Mouse (Mus musculus) midbrain, embryonic 16.5 days (tissue): ENCODE results near the gene Cyp2t4. TPM values are rescaled to one million over a fixed set of nuclear protein-coding genes. Genes with fewer than 3 reads are reported as not detected.

ENCODE experiments used
- ATAC-seq: fragments of 200-750 bp; cut with Nextera tagmentation; 2 replicates; pipeline ENCODE4 v1.8.0; 2017; ENCODE audit warnings: moderate TSS enrichment
- H3K27ac ChIP-seq: fragments of 300-500 bp; sonication (generic); 2 replicates; pipeline ENCODE4 v1.5.1; 2014; ENCODE audit warnings: mild to moderate bottlenecking, low read length, mixed read lengths
- H3K27me3 ChIP-seq: fragments of 300-500 bp; sonication (generic); 2 replicates; pipeline ENCODE4 v1.6.1; 2014; ENCODE audit warnings: low read depth, low read length, mixed read lengths; ENCODE audit not compliant: control insufficient read depth, insufficient read depth
- H3K36me3 ChIP-seq: fragments of 300-500 bp; sonication (generic); 2 replicates; pipeline ENCODE4 v1.6.1; 2014; ENCODE audit warnings: mild to moderate bottlenecking, low read length, moderate library complexity, mixed read lengths; ENCODE audit not compliant: control insufficient read depth, insufficient read depth
- H3K4me1 ChIP-seq: fragments of 300-500 bp; sonication (generic); 2 replicates; pipeline ENCODE4 v1.6.1; 2014; ENCODE audit warnings: mild to moderate bottlenecking, low read length, mixed read lengths; ENCODE audit not compliant: control insufficient read depth, insufficient read depth
- H3K4me2 ChIP-seq: fragments of 300-500 bp; sonication (generic); 2 replicates; pipeline ENCODE4 v1.6.1; 2014; ENCODE audit warnings: mild to moderate bottlenecking, low read length, mixed read lengths
- H3K4me3 ChIP-seq: fragments of 300-500 bp; sonication (generic); 2 replicates; pipeline ENCODE4 v1.5.1; 2014; ENCODE audit warnings: low read depth, mild to moderate bottlenecking, low read length, moderate library complexity, mixed read lengths
- H3K9ac ChIP-seq: fragments of 300-500 bp; sonication (generic); 2 replicates; pipeline ENCODE4 v1.6.1; 2014; ENCODE audit warnings: low read depth, low read length, mixed read lengths
- H3K9me3 ChIP-seq: fragments of 300-500 bp; sonication (generic); replicated peaks from 2 replicates; pipeline ENCODE4 v1.6.1; 2014; ENCODE audit warnings: mild to moderate bottlenecking, low read length, mixed read lengths; ENCODE audit not compliant: control insufficient read depth, poor library complexity, severe bottlenecking
- WGBS: fragments of 180-500 bp; shearing (Covaris S2); extraction: QIAGEN DNeasy Blood & Tissue Kit; methylation state at CpG from one replicate; pipeline ENCODE4 v1.1.7; 2014; 5-methylcytosine and 5-hydroxymethylcytosine counted together
- polyA plus RNA-seq: library from polyadenylated mRNA; unstranded; fragments of >200 nt; fragmentation: Nextera tagmentation; extraction: Ambion mirVana; gene quantifications from 2 replicates; pipeline ENCODE4 v1.2.1, GENCODE M21; 2015

Gene Cyp2t4
- polyA plus RNA-seq = 0.21 and 0.25 TPM in 2 replicates

DNA sequence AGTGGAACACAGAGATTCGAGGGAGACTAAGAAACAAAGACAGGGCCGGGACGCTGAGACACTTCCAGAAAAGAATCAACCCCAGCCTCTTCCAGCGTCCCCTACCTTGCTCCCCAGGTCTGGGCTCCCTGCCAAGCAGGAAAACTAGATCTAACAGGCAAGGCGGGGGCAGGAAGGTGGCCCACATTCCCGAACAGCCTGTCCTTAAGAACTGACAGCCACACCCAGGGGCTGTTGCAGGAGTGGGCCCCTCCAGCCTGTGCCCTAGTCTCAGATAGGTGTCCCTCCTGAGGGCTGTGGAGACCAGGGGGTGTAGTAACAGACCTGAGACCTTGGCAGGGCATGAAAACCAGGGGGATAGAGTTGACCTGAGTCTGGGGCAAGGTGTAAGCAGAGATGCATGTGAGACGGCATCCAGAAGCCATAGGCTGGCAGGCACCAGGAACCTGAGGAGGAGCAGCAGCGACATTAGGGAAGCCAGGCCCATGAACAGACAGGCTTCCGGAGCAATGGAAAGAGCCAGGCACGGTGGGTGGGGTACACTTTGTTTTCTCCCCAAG is at the start of gene Cyp2t4:
Gene Cyp2t4 (plus strand): TSS at position 510 of the 560 bp plus-strand sequence.
- 82% methylated on average over 10 of the region's 10 CpGs for WGBS

GRCm38 (mm10) chr7:27104882-27105281 is 48.6 kb upstream of the Cyp2t4 start:
- Histone ChIP-seq H3K36me3 (no peaks in the 10 kb centered on the region), H3K4me2 (no peak overlapping the region), H3K9ac (no peak overlapping the region), H3K9me3 (peaks cover 8% of the 10 kb centered on the region; the same call in 1 of the 2 replicates), H3K4me3 (no peak overlapping the region), H3K27me3 (no peaks in the 10 kb centered on the region), H3K4me1 (no peaks in the 10 kb centered on the region), H3K27ac (no peak overlapping the region)
- no peak for ATAC-seq
- WGBS = 78% methylated on average over 5 of the region's 5 CpGs

More for the DNA sequence above, at the start of gene Cyp2t4:
- no peaks in the 10 kb centered on the region for H3K4me1 ChIP-seq
- no peaks in the 10 kb centered on the region for H3K27me3 ChIP-seq
- ATAC-seq = no peak
- H3K27ac ChIP-seq = no peak within 1 kb of the TSS
- no peak within 1 kb of the TSS for H3K4me3 ChIP-seq
- no peaks in the 10 kb centered on the region for H3K9me3 ChIP-seq
- H3K9ac ChIP-seq = no peak within 1 kb of the TSS
- H3K4me2 ChIP-seq = no peak within 1 kb of the TSS
- H3K36me3 ChIP-seq = peaks cover 11% of the 10 kb centered on the region

- H3K9me3 ChIP-seq = 0 out of 2 replicates have a peak, but pooled peaks cover 2% of the 10 kb centered on the region
These were observed 43.2 kb upstream of the Cyp2t4 start for GRCm38 (mm10) chr7:27110327-27110726.

DNA sequence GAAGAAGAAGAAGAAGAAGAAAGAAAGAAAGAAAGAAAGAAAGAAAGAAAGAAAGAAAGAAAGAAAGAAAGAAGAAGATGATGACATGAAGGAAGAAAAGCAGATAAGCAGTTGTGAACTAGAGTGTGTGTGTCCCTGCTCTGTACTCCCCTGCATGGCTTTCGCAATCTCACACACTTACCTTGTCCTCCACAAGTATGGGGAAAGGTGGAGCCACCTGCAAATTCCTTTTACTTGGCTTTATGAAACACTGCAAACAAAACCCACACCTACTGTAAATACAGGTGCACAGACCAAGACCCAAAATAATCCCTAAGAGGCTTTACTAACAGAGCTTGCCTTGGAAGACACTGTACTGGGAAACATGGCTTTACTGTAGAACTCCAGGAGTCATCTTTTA is 42.5 kb upstream of the Cyp2t4 start:
- no peak overlapping the region for H3K4me2 ChIP-seq
- H3K9ac ChIP-seq = no peak overlapping the region
- 0 out of 2 replicates have a peak, but pooled peaks cover 2% of the 10 kb centered on the region for H3K9me3 ChIP-seq
- no peak for ATAC-seq
- H3K36me3 ChIP-seq = no peaks in the 10 kb centered on the region
- no peaks in the 10 kb centered on the region for H3K27me3 ChIP-seq
- H3K4me1 ChIP-seq = no peaks in the 10 kb centered on the region
- 82% methylated on average over 1 of the region's 1 CpGs for WGBS
- no peak overlapping the region for H3K27ac ChIP-seq
- no peak overlapping the region for H3K4me3 ChIP-seq

More at GRCm38 (mm10) chr7:27110327-27110726, 43.2 kb upstream of the Cyp2t4 start:
- H3K36me3 ChIP-seq = no peaks in the 10 kb centered on the region
- H3K4me3 ChIP-seq = no peak overlapping the region
- H3K9ac ChIP-seq = no peak overlapping the region
- H3K27ac ChIP-seq = no peak overlapping the region
- no peak for ATAC-seq
- H3K27me3 ChIP-seq = no peaks in the 10 kb centered on the region
- no peak overlapping the region for H3K4me2 ChIP-seq
- no peaks in the 10 kb centered on the region for H3K4me1 ChIP-seq

DNA sequence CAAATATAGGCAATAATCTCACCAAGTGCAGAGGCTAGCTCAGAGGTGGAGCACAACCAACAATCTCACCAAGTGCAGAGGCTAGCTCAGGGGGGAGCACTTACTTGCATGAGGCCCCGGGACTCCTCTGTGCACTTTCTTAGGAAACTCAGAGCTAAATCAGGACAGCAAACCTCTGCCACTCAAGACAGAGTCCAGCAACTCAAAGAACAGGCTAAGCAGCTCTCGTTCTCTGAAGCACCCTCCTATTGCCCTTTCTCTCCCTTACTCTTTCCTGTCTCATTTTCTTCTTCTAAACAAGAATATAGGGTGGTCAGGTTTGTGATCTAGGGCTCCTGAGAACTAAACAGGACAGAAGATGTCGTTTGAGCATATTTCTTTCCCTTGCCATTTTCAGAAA is 41.5 kb upstream of the Cyp2t4 start:
- no peak overlapping the region for H3K27ac ChIP-seq
- H3K4me3 ChIP-seq = no peak overlapping the region
- H3K4me2 ChIP-seq = no peak overlapping the region
- H3K27me3 ChIP-seq = no peaks in the 10 kb centered on the region
- no peaks in the 10 kb centered on the region for H3K4me1 ChIP-seq
- 78% methylated on average over 3 of the region's 3 CpGs for WGBS
- ATAC-seq = no peak
- 0 out of 2 replicates have a peak, but pooled peaks cover 2% of the 10 kb centered on the region for H3K9me3 ChIP-seq
- no peaks in the 10 kb centered on the region for H3K36me3 ChIP-seq
- H3K9ac ChIP-seq = no peak overlapping the region

DNA sequence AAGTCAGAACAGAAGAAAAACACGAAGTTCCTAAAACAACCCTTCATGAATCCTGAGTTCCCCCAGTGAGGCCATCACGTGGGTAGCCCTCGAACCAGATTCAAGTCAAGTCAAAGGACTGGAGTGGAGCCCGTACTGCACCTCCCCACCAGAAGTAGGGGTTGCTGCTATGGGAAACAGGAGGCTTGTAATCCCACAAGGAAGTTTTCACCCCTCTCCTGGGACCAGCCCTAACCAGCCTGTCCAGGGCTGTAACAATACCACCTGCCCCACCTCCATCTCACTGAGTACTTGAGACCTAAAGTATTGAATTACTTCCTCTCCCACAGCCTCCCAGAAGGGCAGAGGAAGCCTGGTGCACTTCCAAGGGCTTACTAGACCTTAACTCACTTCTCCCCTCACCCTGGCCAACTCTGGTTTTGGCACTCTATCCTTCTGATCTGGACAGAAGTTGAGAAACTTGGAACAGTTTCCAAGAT is 35.4 kb upstream of the Cyp2t4 start:
- Histone ChIP-seq H3K27ac (no peak overlapping the region), H3K9me3 (no peaks in the 10 kb centered on the region), H3K9ac (no peak overlapping the region), H3K4me2 (no peak overlapping the region), H3K4me3 (no peak overlapping the region), H3K36me3 (no peaks in the 10 kb centered on the region), H3K27me3 (no peaks in the 10 kb centered on the region), H3K4me1 (no peaks in the 10 kb centered on the region)
- no peak for ATAC-seq
- 72% methylated on average over 4 of the region's 4 CpGs for WGBS

DNA sequence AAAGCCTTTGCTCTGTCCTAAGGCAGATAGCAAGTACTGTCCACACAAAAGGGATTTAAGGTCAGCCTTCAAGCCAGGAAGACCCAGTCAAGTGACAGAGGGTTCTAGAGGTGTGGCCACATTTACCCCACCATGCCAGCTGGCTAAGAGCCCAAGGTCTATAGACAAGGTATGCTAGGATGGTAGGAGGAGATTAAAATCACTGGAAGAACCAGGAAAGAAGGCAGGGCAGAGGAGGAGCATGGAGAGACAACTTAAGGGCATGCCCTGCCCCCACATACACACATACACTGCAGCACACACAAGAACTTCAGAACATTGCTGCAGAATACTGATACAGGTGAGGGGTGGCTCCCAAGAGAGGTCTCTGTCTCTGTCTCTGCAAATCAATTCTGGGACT is 33.8 kb upstream of the Cyp2t4 start, which contains the start of gene Cyp2f2:
Gene Cyp2f2 (plus strand): TSS at position 234 of the 400 bp plus-strand sequence.
- H3K27me3 ChIP-seq = no peaks in the 10 kb centered on the region
- no peaks in the 10 kb centered on the region for H3K4me1 ChIP-seq
- no peaks in the 10 kb centered on the region for H3K36me3 ChIP-seq
- H3K27ac ChIP-seq = no peak within 1 kb of the TSS
- H3K4me3 ChIP-seq = no peak within 1 kb of the TSS
- no peak for ATAC-seq
- no peak within 1 kb of the TSS for H3K9ac ChIP-seq
- H3K4me2 ChIP-seq = no peak within 1 kb of the TSS
- H3K9me3 ChIP-seq = no peaks in the 10 kb centered on the region

- Histone ChIP-seq H3K36me3 (no peaks in the 10 kb centered on the region), H3K27me3 (no peaks in the 10 kb centered on the region), H3K4me3 (no peak overlapping the region), H3K27ac (no peak overlapping the region), H3K9me3 (no peaks in the 10 kb centered on the region), H3K9ac (no peak overlapping the region), H3K4me2 (no peak overlapping the region), H3K4me1 (no peaks in the 10 kb centered on the region)
- ATAC-seq = no peak
- 80% methylated on average over 5 of the region's 5 CpGs for WGBS
These were observed 29.1 kb upstream of the Cyp2t4 start for GRCm38 (mm10) chr7:27124305-27124832.

DNA sequence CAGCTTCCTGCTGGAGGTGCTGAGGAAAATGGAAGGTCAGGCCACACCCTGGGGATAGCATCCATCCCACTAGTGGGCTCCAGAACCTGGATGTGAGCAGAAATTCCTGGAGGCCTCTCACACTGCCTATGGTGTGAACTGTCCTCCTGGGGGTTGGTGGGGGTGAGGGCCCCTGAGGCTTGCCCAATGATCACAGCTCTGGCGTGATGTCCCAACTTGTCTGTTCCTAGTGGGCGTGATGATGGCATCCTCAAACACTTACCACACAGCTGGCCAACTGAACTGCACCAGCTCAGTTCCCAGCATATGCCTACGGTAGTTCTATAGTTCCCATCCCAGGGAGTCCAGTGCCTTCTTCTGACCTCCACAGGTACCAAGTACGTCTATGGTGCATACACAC is 28.5 kb upstream of the Cyp2t4 start:
- no peaks in the 10 kb centered on the region for H3K27me3 ChIP-seq
- no peak for ATAC-seq
- H3K9me3 ChIP-seq = no peaks in the 10 kb centered on the region
- no peak overlapping the region for H3K9ac ChIP-seq
- no peak overlapping the region for H3K4me2 ChIP-seq
- WGBS = 88% methylated on average over 4 of the region's 4 CpGs
- H3K4me1 ChIP-seq = no peaks in the 10 kb centered on the region
- H3K27ac ChIP-seq = no peak overlapping the region
- H3K4me3 ChIP-seq = no peak overlapping the region
- H3K36me3 ChIP-seq = no peaks in the 10 kb centered on the region
